Comparison of ENCODE assay signal across 7 mouse cellular contexts in the genomic region with DNA sequence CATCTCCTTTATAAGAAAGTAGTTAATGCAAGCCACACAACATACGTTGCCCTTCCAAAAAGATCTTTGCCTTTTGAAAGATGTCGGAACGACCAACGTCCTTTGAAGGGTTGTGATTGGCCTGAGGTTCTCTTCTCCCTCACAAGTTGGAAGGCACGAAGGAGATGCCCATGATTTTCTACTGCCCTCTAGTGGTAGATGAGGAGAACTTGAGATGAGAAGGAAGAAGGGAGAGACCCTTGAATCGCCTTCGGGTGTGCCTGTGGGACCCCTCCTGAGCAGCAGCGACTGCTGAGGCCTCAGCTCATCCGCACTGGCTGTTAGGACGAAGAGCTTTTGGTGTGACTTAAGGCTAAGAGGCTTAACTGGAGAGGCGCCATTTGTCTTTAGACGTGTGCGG. TPM values are rescaled to one million over a fixed set of nuclear protein-coding genes. Genes with fewer than 3 reads are reported as not detected.
DNase-seq lines count a peak whose midpoint lies in the region; ATAC-seq and TF ChIP-seq lines count a peak whose summit lies in the region.

No protein-coding gene starts in this region.

- ATAC-seq in forebrain, embryonic 12.5 days (ENCODE audit: low FRiP score), result no peak
- peak; percentile 32; the same call in 1 of the 2 replicates for ATAC-seq in hindbrain, postnatal 0 days
- ATAC-seq in lung, postnatal 0 days, result peak; percentile 48

- no peaks in the 10 kb centered on the region for H3K36me3 ChIP-seq in spleen, adult 2 months (ENCODE audit: control insufficient read depth, insufficient read depth, low read length)
- no peaks in the 10 kb centered on the region for H3K36me3 ChIP-seq in forebrain, embryonic 12.5 days (replicated peaks)
- no peaks in the 10 kb centered on the region for H3K36me3 ChIP-seq in hindbrain, postnatal 0 days (ENCODE audit: insufficient read depth, low read length)
- H3K36me3 ChIP-seq in lung, postnatal 0 days (ENCODE audit: insufficient read depth, low read length), result no peaks in the 10 kb centered on the region

- no peak overlapping the region for H3K27ac ChIP-seq in spleen, adult 2 months (ENCODE audit: insufficient read depth, low read length)
- no peak overlapping the region for H3K27ac ChIP-seq in bone marrow macrophage, adult 2 months (ENCODE audit: insufficient read depth, low read depth, low read length)
- no peak overlapping the region for H3K27ac ChIP-seq in forebrain, embryonic 12.5 days
- H3K27ac ChIP-seq in hindbrain, postnatal 0 days, result no peak overlapping the region
- no peak overlapping the region for H3K27ac ChIP-seq in lung, postnatal 0 days (ENCODE audit: low read length)

- peak; percentile 46; the same call in 1 of the 2 replicates for TF ChIP-seq CTCF in spleen, adult 2 months (IDR thresholded peaks at IDR 0.05; ENCODE audit: extremely low read depth, insufficient read depth, insufficient read length, insufficient replicate concordance)
- TF ChIP-seq CTCF in bone marrow macrophage, adult 2 months (IDR thresholded peaks at IDR 0.05; ENCODE audit: low read depth, low read length), result peak; percentile 37; the same call in 1 of the 2 replicates
- peak; percentile 87 for TF ChIP-seq CTCF in hindbrain, postnatal 0 days (IDR thresholded peaks at IDR 0.05; ENCODE audit: low read depth)
- TF ChIP-seq CTCF in lung, postnatal 0 days (IDR thresholded peaks at IDR 0.05), result peak; percentile 90

- peak in 1 of 2 experiments; percentile 41 for DNase-seq in spleen, adult 2 months (ENCODE audit: low read depth in 1 of 2, low spot score in 2 of 2)
- DNase-seq in spleen, postnatal 4 days (ENCODE audit: low spot score in 2 of 2), result no peak
- peak; percentile 75 for DNase-seq in hindbrain, postnatal 0 days (ENCODE audit: low spot score)
- DNase-seq in lung, postnatal 0 days (ENCODE audit: low spot score), result peak; percentile 81
- DNase-seq in retina, postnatal 7 days (ENCODE audit: low read depth, low spot score), result peak; percentile 77

- peak overlapping the region; percentile 22; the same call in 1 of the 2 replicates for H3K4me3 ChIP-seq in spleen, adult 2 months (ENCODE audit: extremely low read depth, insufficient read depth, insufficient read length)
- H3K4me3 ChIP-seq in bone marrow macrophage, adult 2 months (ENCODE audit: insufficient read depth, low read length), result peak overlapping the region; percentile 25
- no peak overlapping the region for H3K4me3 ChIP-seq in forebrain, embryonic 12.5 days (replicated peaks)
- H3K4me3 ChIP-seq in hindbrain, postnatal 0 days (ENCODE audit: low read length), result no peak overlapping the region
- H3K4me3 ChIP-seq in lung, postnatal 0 days (ENCODE audit: low read depth, low read length), result peak overlapping the region; percentile 10; the same call in 1 of the 2 replicates

- no peaks in the 10 kb centered on the region for H3K4me1 ChIP-seq in spleen, adult 2 months (ENCODE audit: control insufficient read depth, insufficient read depth, insufficient read length)
- peaks cover 7% of the 10 kb centered on the region for H3K4me1 ChIP-seq in bone marrow macrophage, adult 2 months (ENCODE audit: control insufficient read depth, insufficient read depth, low read length)
- peaks cover 6% of the 10 kb centered on the region for H3K4me1 ChIP-seq in forebrain, embryonic 12.5 days
- no peaks in the 10 kb centered on the region for H3K4me1 ChIP-seq in hindbrain, postnatal 0 days (ENCODE audit: insufficient read depth, low read length)
- H3K4me1 ChIP-seq in lung, postnatal 0 days (ENCODE audit: insufficient read depth, low read depth, low read length), result no peaks in the 10 kb centered on the region

- 11% methylated on average over 13 of the region's 13 CpGs for WGBS in spleen, adult 2 months
- WGBS in forebrain, embryonic 12.5 days, result 6% methylated on average over 13 of the region's 13 CpGs
- 11% methylated on average over 13 of the region's 13 CpGs for WGBS in hindbrain, postnatal 0 days
- 8% methylated on average over 13 of the region's 13 CpGs for WGBS in lung, postnatal 0 days

- H3K4me2 ChIP-seq in forebrain, embryonic 12.5 days, result peak overlapping the region; percentile 25
- peak overlapping the region; percentile 6 for H3K4me2 ChIP-seq in hindbrain, postnatal 0 days (ENCODE audit: low read depth, low read length)
- peak overlapping the region; percentile 42 for H3K4me2 ChIP-seq in lung, postnatal 0 days (replicated peaks; ENCODE audit: low read depth, low read length)

- H3K9me3 ChIP-seq in forebrain, embryonic 12.5 days, result no peaks in the 10 kb centered on the region
- H3K9me3 ChIP-seq in hindbrain, postnatal 0 days (ENCODE audit: low read length), result no peaks in the 10 kb centered on the region
- H3K9me3 ChIP-seq in lung, postnatal 0 days (ENCODE audit: low read length), result no peaks in the 10 kb centered on the region

- TF ChIP-seq POLR2A in spleen, adult 2 months (IDR thresholded peaks at IDR 0.05; ENCODE audit: low read depth, low read length), result no peak
- no peak for TF ChIP-seq POLR2A in bone marrow macrophage, adult 2 months (IDR thresholded peaks at IDR 0.05; ENCODE audit: borderline replicate concordance, low read depth, low read length)

- no peaks in the 10 kb centered on the region for H3K27me3 ChIP-seq in spleen, adult 2 months (ENCODE audit: control insufficient read depth, insufficient read depth, low read length)
- H3K27me3 ChIP-seq in forebrain, embryonic 12.5 days, result 0 out of 2 replicates have a peak, but pooled peaks cover 3% of the 10 kb centered on the region
- no peaks in the 10 kb centered on the region for H3K27me3 ChIP-seq in hindbrain, postnatal 0 days (ENCODE audit: insufficient read depth, low read length)
- H3K27me3 ChIP-seq in lung, postnatal 0 days (replicated peaks; ENCODE audit: insufficient read depth, low read length), result no peaks in the 10 kb centered on the region; the same call in 1 of the 2 replicates

- no peak overlapping the region for H3K9ac ChIP-seq in forebrain, embryonic 12.5 days
- no peak overlapping the region for H3K9ac ChIP-seq in hindbrain, postnatal 0 days (replicated peaks; ENCODE audit: low read length)
- no peak overlapping the region for H3K9ac ChIP-seq in lung, postnatal 0 days (replicated peaks; ENCODE audit: low read depth)

- no peak for TF ChIP-seq EP300 in lung, postnatal 0 days (IDR thresholded peaks at IDR 0.05)

RNA-seq across cellular contexts. Expression of a gene that starts 10.4 kb away (rescaled TPM):
- polyA plus RNA-seq in spleen, adult 2 months (2012; rRNA removed), result 2.6 and 3.1 TPM in 2 replicates
- 2.9 and 3.8 TPM in 2 replicates for polyA plus RNA-seq in bone marrow macrophage, adult 2 months (2012; ENCODE audit: insufficient read depth, insufficient read length, missing spikeins)
- 4.0 and 4.6 TPM in 2 replicates for polyA plus RNA-seq in forebrain, embryonic 12.5 days (2016; fragmentation: Nextera tagmentation; extraction: Ambion mirVana)
- total RNA-seq in hindbrain, postnatal 0 days (2014; rRNA removed), result 95.4 and 114 TPM in 2 replicates
- polyA plus RNA-seq in hindbrain, postnatal 0 days (2015; fragmentation: Nextera tagmentation; extraction: Ambion mirVana), result 16.2 and 16.9 TPM in 2 replicates
- 1.5 and 2.2 TPM in 2 replicates for polyA plus RNA-seq in lung, postnatal 0 days (2015; fragmentation: Nextera tagmentation; extraction: Ambion mirVana)

RNA-seq across cellular contexts. Expression of a gene that starts 10.7 kb away (rescaled TPM):
- polyA plus RNA-seq in spleen, adult 2 months (2012; rRNA removed), result not detected in 2 replicates
- polyA plus RNA-seq in bone marrow macrophage, adult 2 months (2012; ENCODE audit: insufficient read depth, insufficient read length, missing spikeins), result not detected in 2 replicates
- not detected in 2 replicates for polyA plus RNA-seq in forebrain, embryonic 12.5 days (2016; fragmentation: Nextera tagmentation; extraction: Ambion mirVana)
- not detected in 2 replicates for total RNA-seq in hindbrain, postnatal 0 days (2014; rRNA removed)
- polyA plus RNA-seq in hindbrain, postnatal 0 days (2015; fragmentation: Nextera tagmentation; extraction: Ambion mirVana), result not detected in 2 replicates
- polyA plus RNA-seq in lung, postnatal 0 days (2015; fragmentation: Nextera tagmentation; extraction: Ambion mirVana), result not detected in 2 replicates

RNA-seq across cellular contexts. Expression of a gene that starts 24.2 kb away (rescaled TPM):
- 0.20 TPM in 1 of 2 replicates, not detected in the other for polyA plus RNA-seq in spleen, adult 2 months (2012; rRNA removed)
- not detected in 2 replicates for polyA plus RNA-seq in bone marrow macrophage, adult 2 months (2012; ENCODE audit: insufficient read depth, insufficient read length, missing spikeins)
- not detected in 2 replicates for polyA plus RNA-seq in forebrain, embryonic 12.5 days (2016; fragmentation: Nextera tagmentation; extraction: Ambion mirVana)
- total RNA-seq in hindbrain, postnatal 0 days (2014; rRNA removed), result not detected in 2 replicates
- polyA plus RNA-seq in hindbrain, postnatal 0 days (2015; fragmentation: Nextera tagmentation; extraction: Ambion mirVana), result not detected in 2 replicates
- polyA plus RNA-seq in lung, postnatal 0 days (2015; fragmentation: Nextera tagmentation; extraction: Ambion mirVana), result not detected in 2 replicates

RNA-seq across cellular contexts. Expression of a gene that starts 30.1 kb away (rescaled TPM):
- polyA plus RNA-seq in spleen, adult 2 months (2012; rRNA removed), result 46.0 and 53.8 TPM in 2 replicates
- polyA plus RNA-seq in bone marrow macrophage, adult 2 months (2012; ENCODE audit: insufficient read depth, insufficient read length, missing spikeins), result 23.3 and 27.5 TPM in 2 replicates
- polyA plus RNA-seq in forebrain, embryonic 12.5 days (2016; fragmentation: Nextera tagmentation; extraction: Ambion mirVana), result 1.1 and 1.8 TPM in 2 replicates
- total RNA-seq in hindbrain, postnatal 0 days (2014; rRNA removed), result 0.86 and 3.1 TPM in 2 replicates
- polyA plus RNA-seq in hindbrain, postnatal 0 days (2015; fragmentation: Nextera tagmentation; extraction: Ambion mirVana), result 0.85 and 1.0 TPM in 2 replicates
- polyA plus RNA-seq in lung, postnatal 0 days (2015; fragmentation: Nextera tagmentation; extraction: Ambion mirVana), result 7.6 and 8.1 TPM in 2 replicates

Comparison
In these comparisons a context has a peak if more than half of its experiments do, and no peak if none do; other contexts are left out.
1. DNase-seq: peak in hindbrain, postnatal 0 days (single experiment), lung, postnatal 0 days (single experiment) and retina, postnatal 7 days (single experiment); none in spleen, postnatal 4 days (0 of 2).
2. H3K4me3 ChIP-seq: peak in spleen, adult 2 months (single experiment), bone marrow macrophage, adult 2 months (single experiment) and lung, postnatal 0 days (single experiment); none in forebrain, embryonic 12.5 days (single experiment) and hindbrain, postnatal 0 days (single experiment).
3. CTCF ChIP-seq: peak in every context shown above with its lines; median percentile 90 in lung, postnatal 0 days; 87 in hindbrain, postnatal 0 days; 46 in spleen, adult 2 months; 37 in bone marrow macrophage, adult 2 months.
4. Peak in every context shown above with its lines, with median percentiles within 50 percentile points of each other: H3K4me2 ChIP-seq.